Mouse (Mus musculus) neural tube, embryonic 14.5 days (tissue): Measurements from ENCODE around the gene Wdr45. TPM values are rescaled to one million over a fixed set of nuclear protein-coding genes. Genes with fewer than 3 reads are reported as not detected.

ENCODE experiments used
- ATAC-seq: fragments of 200-750 bp; cut with Nextera tagmentation; 2 replicates; pipeline ENCODE4 v1.8.0; 2017; ENCODE audit warnings: low read depth, mild to moderate bottlenecking, moderate TSS enrichment, moderate library complexity
- H3K27ac ChIP-seq: fragments of 300-500 bp; sonication (generic); 2 replicates; pipeline ENCODE4 v1.5.1; 2014; ENCODE audit warnings: low read depth, mild to moderate bottlenecking, control low read depth, low read length, moderate library complexity, mixed read lengths
- H3K27me3 ChIP-seq: fragments of 300-500 bp; sonication (generic); 2 replicates; pipeline ENCODE4 v1.6.1; 2014; ENCODE audit warnings: low read length; ENCODE audit not compliant: control insufficient read depth, insufficient read depth
- H3K36me3 ChIP-seq: fragments of 300-500 bp; sonication (generic); 2 replicates; pipeline ENCODE4 v1.6.1; 2014; ENCODE audit warnings: low read length, mixed read lengths; ENCODE audit not compliant: control insufficient read depth, insufficient read depth
- H3K4me1 ChIP-seq: fragments of 300-500 bp; sonication (generic); 2 replicates; pipeline ENCODE4 v1.6.1; 2014; ENCODE audit warnings: low read length; ENCODE audit not compliant: control insufficient read depth, insufficient read depth
- H3K4me2 ChIP-seq: fragments of 300-500 bp; sonication (generic); 2 replicates; pipeline ENCODE4 v1.6.1; 2014; ENCODE audit warnings: mild to moderate bottlenecking, low read depth, low read length, control low read depth
- H3K4me3 ChIP-seq: fragments of 300-500 bp; sonication (generic); 2 replicates; pipeline ENCODE4 v1.5.1; 2014; ENCODE audit warnings: low read depth, low read length, control low read depth, mixed read lengths
- H3K9ac ChIP-seq: fragments of 300-500 bp; sonication (generic); replicated peaks from 2 replicates; pipeline ENCODE4 v1.6.1; 2014; ENCODE audit warnings: low read depth, mild to moderate bottlenecking, control low read depth, low read length, mixed read lengths
- H3K9me3 ChIP-seq: fragments of 300-500 bp; sonication (generic); 2 replicates; pipeline ENCODE4 v1.6.1; 2016; ENCODE audit warnings: low read length; ENCODE audit not compliant: control insufficient read depth
- WGBS: fragments of 180-500 bp; shearing (Covaris S2); extraction: QIAGEN DNeasy Blood & Tissue Kit; methylation state at CpG from one replicate; pipeline ENCODE4 v1.1.7; 2014; 5-methylcytosine and 5-hydroxymethylcytosine counted together
- polyA plus RNA-seq: library from polyadenylated mRNA; unstranded; fragments of >200 nt; fragmentation: Nextera tagmentation; extraction: Ambion mirVana; gene quantifications from 2 replicates; pipeline ENCODE4 v1.2.1, GENCODE M21; 2014

Gene Wdr45
- polyA plus RNA-seq, 1 experiment from 2014 or later, result 23.6 TPM

- ATAC-seq, result no peak
- Histone ChIP-seq H3K36me3 (peaks cover 3% of the 10 kb centered on the region), H3K27me3 (no peaks in the 10 kb centered on the region), H3K9me3 (no peaks in the 10 kb centered on the region), H3K4me1 (no peaks in the 10 kb centered on the region), H3K27ac (no peak overlapping the region), H3K9ac (peak overlapping the region; percentile 21), H3K4me2 (peak overlapping the region; percentile 61), H3K4me3 (peak overlapping the region; percentile 18; the same call in 1 of the 2 replicates)
- 20% methylated on average over 11 of the region's 11 CpGs for WGBS
Observed at GRCm38 (mm10) chrX:7765764-7766163, 51.6 kb downstream of the Wdr45 start.

GRCm38 (mm10) chrX:7769302-7770017, 55.3 kb downstream of the Wdr45 start:
- Histone ChIP-seq H3K9me3 (no peaks in the 10 kb centered on the region), H3K9ac (no peak overlapping the region), H3K27me3 (no peaks in the 10 kb centered on the region), H3K4me2 (no peak overlapping the region), H3K36me3 (peaks cover 3% of the 10 kb centered on the region), H3K4me1 (no peaks in the 10 kb centered on the region), H3K4me3 (no peak overlapping the region), H3K27ac (no peak overlapping the region)
- 90% methylated on average over 7 of the region's 7 CpGs for WGBS
- ATAC-seq, result no peak

DNA sequence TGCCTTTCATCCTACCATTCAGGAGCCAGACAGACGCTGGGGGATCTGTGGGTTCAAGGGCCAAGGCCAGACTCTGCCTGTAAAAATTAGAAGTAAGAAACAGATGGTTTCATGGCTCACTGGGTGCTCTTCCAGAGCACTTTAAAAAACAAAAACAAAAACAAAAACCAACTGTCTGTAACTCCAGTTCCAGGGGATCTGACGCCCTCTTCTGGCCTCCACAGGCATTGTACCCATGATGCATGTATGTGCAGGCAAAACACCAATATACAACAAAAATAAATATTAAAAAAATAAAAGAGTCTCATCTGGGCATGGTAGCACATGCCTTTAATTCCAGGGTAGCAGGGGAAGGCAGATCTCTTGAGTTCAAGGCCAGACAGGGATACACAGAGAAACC, 58.6 kb downstream of the Wdr45 start:
- Histone ChIP-seq H3K36me3 (peaks cover 3% of the 10 kb centered on the region), H3K9me3 (no peaks in the 10 kb centered on the region)
- ATAC-seq, result no peak

DNA sequence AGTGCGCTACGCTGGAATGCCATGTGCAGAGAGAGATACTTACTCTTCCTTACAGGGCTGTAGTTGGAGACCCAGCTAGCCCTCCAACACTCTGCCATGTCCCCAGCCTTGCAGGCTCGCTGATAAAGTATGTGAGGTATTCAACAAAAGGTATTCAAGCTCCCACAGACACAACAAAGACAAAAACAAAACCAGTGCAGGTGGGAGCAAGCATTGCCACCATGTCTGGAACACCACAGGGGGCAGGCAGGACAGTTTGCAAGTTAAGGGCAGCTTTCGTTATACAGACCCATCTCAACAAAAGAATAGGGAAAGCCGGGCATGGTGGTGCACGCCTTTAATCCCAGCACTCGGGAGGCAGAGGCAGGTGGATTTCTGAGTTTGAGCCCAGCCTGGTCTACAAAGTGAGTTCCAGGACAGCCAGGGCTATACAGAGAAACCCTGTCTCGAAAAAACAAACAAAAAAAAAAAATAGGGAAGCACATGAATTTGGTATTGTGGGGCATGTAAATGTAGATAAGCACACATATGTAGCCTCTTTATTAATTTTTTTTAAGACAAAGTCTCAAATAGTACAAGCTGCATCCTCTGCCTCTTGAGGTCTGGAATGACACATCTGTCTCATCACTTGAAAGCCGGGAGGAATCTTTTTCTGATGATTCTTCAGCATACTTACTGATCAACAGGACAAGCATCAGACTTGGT, 61.5 kb downstream of the Wdr45 start:
- no peak for ATAC-seq
- WGBS, result 78% methylated on average over 9 of the region's 9 CpGs
- Histone ChIP-seq H3K9ac (no peak overlapping the region), H3K9me3 (no peaks in the 10 kb centered on the region), H3K27me3 (no peaks in the 10 kb centered on the region), H3K27ac (no peak overlapping the region), H3K4me2 (no peak overlapping the region), H3K4me1 (no peaks in the 10 kb centered on the region), H3K36me3 (no peaks in the 10 kb centered on the region; the same call in 1 of the 2 replicates), H3K4me3 (no peak overlapping the region)

More for the DNA sequence above, 58.6 kb downstream of the Wdr45 start:
- 65% methylated on average over 2 of the region's 2 CpGs for WGBS
- Histone ChIP-seq H3K4me2 (no peak overlapping the region), H3K4me1 (no peaks in the 10 kb centered on the region), H3K27ac (no peak overlapping the region), H3K4me3 (no peak overlapping the region), H3K27me3 (no peaks in the 10 kb centered on the region), H3K9ac (no peak overlapping the region)

DNA sequence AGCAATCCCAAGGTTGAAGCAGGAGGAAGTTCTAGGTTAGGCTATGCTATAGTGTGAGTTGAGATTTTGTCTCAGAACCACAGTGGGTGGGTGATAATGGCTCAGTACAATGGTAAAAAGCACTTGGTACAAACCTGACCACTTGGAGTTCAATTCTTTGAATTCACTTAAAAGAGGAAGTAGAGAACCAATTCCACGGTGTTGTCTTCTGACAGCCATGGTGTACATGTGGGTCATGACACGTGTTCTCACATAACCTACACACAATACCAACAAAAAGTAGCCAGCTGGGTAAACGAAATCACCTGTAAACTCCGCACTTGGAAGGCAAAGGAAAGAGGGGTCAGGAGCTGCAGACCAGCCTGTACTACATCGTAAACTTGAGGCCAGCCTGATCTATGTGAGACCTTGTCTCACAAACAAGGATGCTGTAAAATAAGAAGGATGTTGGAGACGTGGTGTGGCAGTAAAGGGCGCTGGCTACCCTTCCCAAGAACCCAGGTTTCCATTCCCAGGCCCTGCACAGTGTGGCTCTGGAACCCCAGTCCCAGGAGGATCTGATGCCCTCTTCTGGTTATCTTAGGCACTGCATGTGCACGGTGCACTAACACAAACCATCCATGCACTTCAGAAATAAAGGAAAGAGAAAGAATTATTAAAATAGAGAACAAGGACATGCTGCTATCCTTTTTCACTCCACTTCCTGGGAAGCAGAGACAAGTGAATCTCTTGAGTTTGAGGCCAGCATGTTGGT, 62.4 kb downstream of the Wdr45 start:
- no peak overlapping the region for H3K27ac ChIP-seq
- H3K4me2 ChIP-seq, result no peak overlapping the region
- no peaks in the 10 kb centered on the region; the same call in 1 of the 2 replicates for H3K36me3 ChIP-seq
- WGBS, result 48% methylated on average over 8 of the region's 8 CpGs
- no peaks in the 10 kb centered on the region for H3K27me3 ChIP-seq
- H3K4me3 ChIP-seq, result no peak overlapping the region
- H3K4me1 ChIP-seq, result no peaks in the 10 kb centered on the region
- H3K9me3 ChIP-seq, result no peaks in the 10 kb centered on the region
- no peak overlapping the region for H3K9ac ChIP-seq
- peak; percentile 76; the same call in 1 of the 2 replicates for ATAC-seq

Other genes starting within 250 kb of the Wdr45 start
- 0.11 and 0.32 TPM in 2 replicates for gene Foxp3, start 140.7 kb upstream of the Wdr45 start, polyA plus RNA-seq
- 6.2 and 7.3 TPM in 2 replicates for gene Ppp1r3f, start 140.1 kb upstream of the Wdr45 start, polyA plus RNA-seq
- gene Ccdc22, start 108.8 kb upstream of the Wdr45 start, polyA plus RNA-seq, result 27.0 and 29.6 TPM in 2 replicates
- gene Cacna1f, start 107.2 kb upstream of the Wdr45 start, polyA plus RNA-seq, result 0.12 and 0.23 TPM in 2 replicates
- gene Syp, start 75.9 kb upstream of the Wdr45 start, polyA plus RNA-seq, result 81.4 and 149 TPM in 2 replicates
- 1.3 and 2.0 TPM in 2 replicates for gene Prickle3, start 57.1 kb upstream of the Wdr45 start, polyA plus RNA-seq
- 12.5 and 23.2 TPM in 2 replicates for gene Plp2, start 42.9 kb upstream of the Wdr45 start, polyA plus RNA-seq
- gene Magix, start 33.1 kb upstream of the Wdr45 start, polyA plus RNA-seq, result 0.20 TPM in 1 of 2 replicates, not detected in the other
- gene Gpkow, start 17.2 kb upstream of the Wdr45 start, polyA plus RNA-seq, result 50.0 and 55.7 TPM in 2 replicates
- 0.47 and 2.9 TPM in 2 replicates for gene Gm45208, start 7.9 kb downstream of the Wdr45 start, polyA plus RNA-seq
- 137 and 147 TPM in 2 replicates for gene Praf2, start 14.1 kb downstream of the Wdr45 start, polyA plus RNA-seq
- gene Ccdc120, start 36.6 kb downstream of the Wdr45 start, polyA plus RNA-seq, result 55.9 and 57.1 TPM in 2 replicates
- gene Tfe3, start 48.2 kb downstream of the Wdr45 start, polyA plus RNA-seq, result 16.6 and 23.8 TPM in 2 replicates
- 57.3 and 74.5 TPM in 2 replicates for gene Gripap1, start 75.4 kb downstream of the Wdr45 start, polyA plus RNA-seq
- 5.8 and 7.7 TPM in 2 replicates for gene Kcnd1, start 108.0 kb downstream of the Wdr45 start, polyA plus RNA-seq
- 26.8 and 28.1 TPM in 2 replicates for gene Otud5, start 127.0 kb downstream of the Wdr45 start, polyA plus RNA-seq
- gene Pim2, start 163.9 kb downstream of the Wdr45 start, polyA plus RNA-seq, result 20.7 and 22.9 TPM in 2 replicates
- gene Slc35a2, start 169.7 kb downstream of the Wdr45 start, polyA plus RNA-seq, result 23.6 and 25.1 TPM in 2 replicates
- 184 and 191 TPM in 2 replicates for gene Pqbp1, start 184.9 kb downstream of the Wdr45 start, polyA plus RNA-seq
- 146 and 167 TPM in 2 replicates for gene Timm17b, start 185.0 kb downstream of the Wdr45 start, polyA plus RNA-seq
- not detected in 2 replicates for gene Gm10491, start 193.5 kb downstream of the Wdr45 start, polyA plus RNA-seq
- gene Gm10490, start 195.2 kb downstream of the Wdr45 start, polyA plus RNA-seq, result not detected in 2 replicates
- 245 and 258 TPM in 2 replicates for gene Pcsk1n, start 205.5 kb downstream of the Wdr45 start, polyA plus RNA-seq
- not detected in 2 replicates for gene Eras, start 214.3 kb downstream of the Wdr45 start, polyA plus RNA-seq
- gene Hdac6, start 233.6 kb downstream of the Wdr45 start, polyA plus RNA-seq, result 56.8 and 59.1 TPM in 2 replicates